14 mouse cellular contexts compared by ENCODE assay signal in genomic region chr14:15884641-15885340, GRCm38 (mm10).
"Had no signal": no experiment of that assay in that cellular context is flagged by ENCODE, and none has a peak within 500 bp of the region (broad histone marks: within the 10 kb centered on the region; RNA-seq: fewer than 3 reads in every experiment).

No protein-coding gene starts in this region.

- H3K27me3 ChIP-seq: liver, embryonic 15.5 days; neural tube, embryonic 12.5 days had no signal

- ATAC-seq: lung, postnatal 0 days had no signal

- H3K27ac ChIP-seq: left cerebral cortex, adult 2 months; limb, embryonic 10.5 days; liver, embryonic 15.5 days; neural tube, embryonic 12.5 days had no signal

- H3K9me3 ChIP-seq: limb, embryonic 10.5 days; liver, embryonic 15.5 days; neural tube, embryonic 12.5 days had no signal

- H3K4me1 ChIP-seq: liver, embryonic 15.5 days; neural tube, embryonic 12.5 days had no signal

- DNase-seq: kidney, postnatal 25 days; lung, adult 2 months; lung, postnatal 36 days; midbrain, embryonic 14.5 days; right cerebral cortex, postnatal 4 days; spleen, adult 18-20 months; thymus, adult 18-20 months; thymus, postnatal 25 days had no signal

- H3K9ac ChIP-seq: liver, embryonic 15.5 days; neural tube, embryonic 12.5 days had no signal

- H3K36me3 ChIP-seq: limb, embryonic 10.5 days; liver, embryonic 15.5 days; neural tube, embryonic 12.5 days had no signal

- H3K4me3 ChIP-seq: left cerebral cortex, adult 2 months; limb, embryonic 10.5 days; liver, embryonic 15.5 days; neural tube, embryonic 12.5 days had no signal

- H3K4me2 ChIP-seq: liver, embryonic 11.5 days; liver, embryonic 15.5 days; neural tube, embryonic 12.5 days had no signal
